In genomic region chr2:179801042-179801441, GRCm38 (mm10) we compare ENCODE assay signal across 28 mouse cellular contexts.
DNase-seq lines count a peak whose midpoint lies in the region; ATAC-seq lines count a peak whose summit lies in the region.
"Had no signal": no experiment of that assay in that cellular context is flagged by ENCODE, and none has a peak within 500 bp of the region (broad histone marks: within the 10 kb centered on the region; RNA-seq: fewer than 3 reads in every experiment).

No protein-coding gene starts in this region.

- H3K4me3 ChIP-seq in embryonic facial prominence, embryonic 11.5 days (ENCODE audit: low read depth, low read length), result no peak overlapping the region
- no peak overlapping the region for H3K4me3 ChIP-seq in embryonic facial prominence, embryonic 10.5 days
- no peak overlapping the region for H3K4me3 ChIP-seq in heart, embryonic 13.5 days
- no peak overlapping the region for H3K4me3 ChIP-seq in limb, embryonic 10.5 days
- H3K4me3 ChIP-seq in limb, embryonic 15.5 days, result no peak overlapping the region
- H3K4me3 ChIP-seq: forebrain, embryonic 13.5 days; intestine, embryonic 15.5 days; layer of hippocampus, adult 2 months; left cerebral cortex, adult 2 months; midbrain, embryonic 12.5 days; neural tube, embryonic 13.5 days had no signal

- no peaks in the 10 kb centered on the region for H3K9me3 ChIP-seq in embryonic facial prominence, embryonic 11.5 days (replicated peaks; ENCODE audit: control insufficient read depth, low read length)
- H3K9me3 ChIP-seq in embryonic facial prominence, embryonic 10.5 days, result no peaks in the 10 kb centered on the region
- H3K9me3 ChIP-seq in heart, embryonic 13.5 days, result no peaks in the 10 kb centered on the region
- no peaks in the 10 kb centered on the region for H3K9me3 ChIP-seq in limb, embryonic 10.5 days (replicated peaks)
- no peaks in the 10 kb centered on the region for H3K9me3 ChIP-seq in limb, embryonic 15.5 days
- H3K9me3 ChIP-seq: forebrain, embryonic 13.5 days; intestine, embryonic 15.5 days; midbrain, embryonic 12.5 days; neural tube, embryonic 13.5 days had no signal

- no peaks in the 10 kb centered on the region for H3K36me3 ChIP-seq in embryonic facial prominence, embryonic 11.5 days (replicated peaks; ENCODE audit: control insufficient read depth, insufficient read depth, low read depth, low read length)
- no peaks in the 10 kb centered on the region for H3K36me3 ChIP-seq in embryonic facial prominence, embryonic 10.5 days (replicated peaks)
- no peaks in the 10 kb centered on the region for H3K36me3 ChIP-seq in heart, embryonic 13.5 days
- no peaks in the 10 kb centered on the region for H3K36me3 ChIP-seq in limb, embryonic 10.5 days
- no peaks in the 10 kb centered on the region for H3K36me3 ChIP-seq in limb, embryonic 15.5 days
- H3K36me3 ChIP-seq: G1E; intestine, embryonic 15.5 days; midbrain, embryonic 12.5 days; neural tube, embryonic 13.5 days had no signal

- no peaks in the 10 kb centered on the region for H3K27me3 ChIP-seq in embryonic facial prominence, embryonic 11.5 days (ENCODE audit: control insufficient read depth, insufficient read depth, low read length)
- H3K27me3 ChIP-seq in embryonic facial prominence, embryonic 10.5 days (replicated peaks; ENCODE audit: low read depth, poor library complexity, severe bottlenecking), result no peaks in the 10 kb centered on the region
- H3K27me3 ChIP-seq in heart, embryonic 13.5 days (replicated peaks), result no peaks in the 10 kb centered on the region; the same call in 1 of the 2 replicates
- H3K27me3 ChIP-seq in limb, embryonic 10.5 days (ENCODE audit: low read depth, poor library complexity, severe bottlenecking), result peaks cover 10% of the 10 kb centered on the region; the same call in 1 of the 2 replicates
- H3K27me3 ChIP-seq in limb, embryonic 15.5 days, result no peaks in the 10 kb centered on the region
- H3K27me3 ChIP-seq: forebrain, embryonic 13.5 days; intestine, embryonic 15.5 days; midbrain, embryonic 12.5 days; neural tube, embryonic 13.5 days had no signal

- no peak for ATAC-seq in embryonic facial prominence, embryonic 11.5 days (replicated peaks; ENCODE audit: insufficient number of reproducible peaks, low FRiP score, low TSS enrichment, low read depth)
- ATAC-seq in heart, embryonic 13.5 days (ENCODE audit: extremely low read depth, insufficient number of reproducible peaks, low FRiP score, low TSS enrichment), result no peak
- no peak; the same call in 1 of the 2 replicates for ATAC-seq in limb, embryonic 15.5 days (ENCODE audit: insufficient number of reproducible peaks, low FRiP score, low TSS enrichment, low read depth)
- ATAC-seq: hindbrain, postnatal 0 days; intestine, embryonic 15.5 days had no signal

- 50% methylated on average over 7 of the region's 7 CpGs for WGBS in embryonic facial prominence, embryonic 11.5 days
- 58% methylated on average over 7 of the region's 7 CpGs for WGBS in embryonic facial prominence, embryonic 10.5 days
- 37% methylated on average over 7 of the region's 7 CpGs for WGBS in heart, embryonic 13.5 days
- 49% methylated on average over 7 of the region's 7 CpGs for WGBS in limb, embryonic 10.5 days
- 26% methylated on average over 7 of the region's 7 CpGs for WGBS in limb, embryonic 15.5 days

- peak; percentile 61 for DNase-seq in embryonic facial prominence, embryonic 11.5 days (ENCODE audit: low spot score)
- DNase-seq in embryonic facial prominence, embryonic 10.5 days (ENCODE audit: low spot score), result no peak
- DNase-seq in heart, adult 11 months, result no peak
- peak; percentile 39 for DNase-seq in limb, embryonic 10.5 days (ENCODE audit: low spot score)
- no peak for DNase-seq in thymus, postnatal 36 days
- DNase-seq: adrenal gland, postnatal 10 days; cerebellum, adult 8-10 months; cerebellum, postnatal 25 days; gastrocnemius, postnatal 10 days; heart, adult 18-20 months; kidney, adult 2 months; kidney, postnatal 36 days; lung, postnatal 36 days; right cerebral cortex, postnatal 4 days; thymus, adult 18-20 months; thymus, postnatal 4 days had no signal

- H3K4me1 ChIP-seq in embryonic facial prominence, embryonic 11.5 days (ENCODE audit: control insufficient read depth, insufficient read depth, low read length), result no peaks in the 10 kb centered on the region
- peaks cover 16% of the 10 kb centered on the region; the same call in 1 of the 2 replicates for H3K4me1 ChIP-seq in embryonic facial prominence, embryonic 10.5 days
- peaks cover 48% of the 10 kb centered on the region for H3K4me1 ChIP-seq in heart, embryonic 13.5 days
- H3K4me1 ChIP-seq in limb, embryonic 10.5 days, result peaks cover 20% of the 10 kb centered on the region
- peaks cover 22% of the 10 kb centered on the region for H3K4me1 ChIP-seq in limb, embryonic 15.5 days
- H3K4me1 ChIP-seq: intestine, embryonic 15.5 days had no signal

- no peak overlapping the region for H3K4me2 ChIP-seq in embryonic facial prominence, embryonic 11.5 days (ENCODE audit: low read depth, low read length)
- no peak overlapping the region for H3K4me2 ChIP-seq in heart, embryonic 13.5 days
- no peak overlapping the region for H3K4me2 ChIP-seq in limb, embryonic 15.5 days
- H3K4me2 ChIP-seq: intestine, embryonic 15.5 days; liver, embryonic 11.5 days; midbrain, embryonic 12.5 days; neural tube, embryonic 13.5 days had no signal

- H3K9ac ChIP-seq in embryonic facial prominence, embryonic 11.5 days (replicated peaks; ENCODE audit: low read length), result no peak overlapping the region
- H3K9ac ChIP-seq in heart, embryonic 13.5 days, result no peak overlapping the region
- H3K9ac ChIP-seq in limb, embryonic 15.5 days, result no peak overlapping the region
- H3K9ac ChIP-seq: forebrain, embryonic 13.5 days; intestine, embryonic 15.5 days; midbrain, embryonic 12.5 days; neural tube, embryonic 13.5 days had no signal

- no peak overlapping the region for H3K27ac ChIP-seq in embryonic facial prominence, embryonic 11.5 days (replicated peaks; ENCODE audit: low read depth, low read length)
- H3K27ac ChIP-seq in embryonic facial prominence, embryonic 10.5 days (replicated peaks), result no peak overlapping the region
- peak overlapping the region; percentile 40 for H3K27ac ChIP-seq in heart, embryonic 13.5 days (replicated peaks)
- no peak overlapping the region; the same call in 1 of the 2 replicates for H3K27ac ChIP-seq in limb, embryonic 10.5 days
- peak overlapping the region; percentile 22; the same call in 1 of the 2 replicates for H3K27ac ChIP-seq in limb, embryonic 15.5 days
- H3K27ac ChIP-seq: intestine, embryonic 15.5 days; layer of hippocampus, adult 2 months; left cerebral cortex, adult 2 months; midbrain, embryonic 12.5 days; neural tube, embryonic 13.5 days; stomach, postnatal 0 days had no signal

Comparison
In these comparisons a context has a peak if more than half of its experiments do, and no peak if none do; other contexts are left out.
1. DNase-seq: peak in embryonic facial prominence, embryonic 11.5 days (single experiment) and limb, embryonic 10.5 days (single experiment); none in embryonic facial prominence, embryonic 10.5 days (single experiment), heart, adult 11 months (single experiment) and thymus, postnatal 36 days (0 of 2).
2. H3K27ac ChIP-seq: peak in heart, embryonic 13.5 days (single experiment) and limb, embryonic 15.5 days (single experiment); none in embryonic facial prominence, embryonic 11.5 days (single experiment), embryonic facial prominence, embryonic 10.5 days (single experiment) and limb, embryonic 10.5 days (single experiment).